Mouse (Mus musculus): ENCODE measurements around the gene Taok3. TPM values are rescaled to one million over a fixed set of nuclear protein-coding genes. Genes with fewer than 3 reads are reported as not detected.
A peak's percentile ranks its signal among the peaks of the same experiment; 100 is the strongest.

The Taok3 gene
- polyA plus RNA-seq, 1 experiment from 2014 or later, result 20.1 TPM

DNA sequence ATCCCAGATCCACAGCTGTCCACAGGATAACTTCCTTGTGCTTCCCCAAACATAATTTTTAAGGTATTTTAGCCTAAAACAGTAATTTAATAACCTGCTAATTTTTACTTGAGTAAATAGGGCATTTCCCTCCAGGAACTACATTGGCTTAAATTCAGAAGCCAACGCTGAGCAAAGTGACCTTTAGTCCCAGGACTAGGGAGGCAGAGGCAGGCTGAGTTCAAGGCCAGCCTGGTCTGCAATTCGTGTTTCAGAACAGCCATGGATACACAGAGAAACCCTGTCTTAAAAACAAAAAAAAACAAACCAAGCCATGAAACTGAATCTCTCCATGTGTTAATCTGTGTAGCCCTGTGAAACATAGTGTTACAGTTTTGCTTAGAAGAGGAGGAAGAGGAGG, 3.3 kb upstream of the Taok3 start:
- Histone ChIP-seq H3K27ac (ENCODE audit: low read length) (no peak overlapping the region), H3K4me1 (ENCODE audit: insufficient read depth, low read length) (peaks cover 27% of the 10 kb centered on the region), H3K4me2 (replicated peaks; ENCODE audit: low read depth, low read length) (no peak overlapping the region), H3K36me3 (ENCODE audit: insufficient read depth, low read length) (peaks cover 21% of the 10 kb centered on the region), H3K9ac (replicated peaks; ENCODE audit: low read length) (no peak overlapping the region), H3K9me3 (ENCODE audit: low read length) (no peaks in the 10 kb centered on the region), H3K4me3 (ENCODE audit: low read length) (no peak overlapping the region), H3K27me3 (ENCODE audit: insufficient read depth, low read length) (0 out of 2 replicates have a peak, but pooled peaks cover 3% of the 10 kb centered on the region)
- WGBS, result 69% methylated on average over 2 of the region's 2 CpGs
- ATAC-seq (ENCODE audit: low FRiP score, low TSS enrichment), result no peak

DNA sequence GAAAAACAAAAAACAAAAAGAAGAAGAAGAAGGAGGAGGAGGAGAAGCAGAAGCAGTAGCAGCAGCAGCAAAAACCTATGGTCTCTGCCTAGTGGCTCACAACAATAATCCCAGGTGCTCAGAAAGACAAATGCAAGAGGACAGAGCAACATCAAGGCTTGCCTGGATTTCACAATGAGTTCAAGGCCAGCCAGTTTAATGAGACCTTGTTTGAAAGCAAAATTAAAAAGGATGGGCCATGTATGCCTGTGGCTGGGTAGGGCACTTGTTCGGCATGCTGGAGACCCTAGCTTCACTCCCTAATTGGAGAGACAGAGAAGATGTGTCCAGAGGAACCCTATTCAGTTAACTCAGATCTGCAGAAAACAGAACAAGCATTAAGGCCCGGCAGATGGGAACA, 2.7 kb upstream of the Taok3 start:
- Histone ChIP-seq H3K4me1 (ENCODE audit: insufficient read depth, low read length) (peaks cover 31% of the 10 kb centered on the region), H3K9ac (replicated peaks; ENCODE audit: low read length) (no peak overlapping the region; the same call in 1 of the 2 replicates), H3K27ac (ENCODE audit: low read length) (0 out of 2 replicates have a peak overlapping the region, but pooled peaks have one; percentile 12), H3K4me2 (replicated peaks; ENCODE audit: low read depth, low read length) (no peak overlapping the region), H3K27me3 (ENCODE audit: insufficient read depth, low read length) (0 out of 2 replicates have a peak, but pooled peaks cover 3% of the 10 kb centered on the region), H3K36me3 (ENCODE audit: insufficient read depth, low read length) (peaks cover 15% of the 10 kb centered on the region), H3K9me3 (ENCODE audit: low read length) (no peaks in the 10 kb centered on the region), H3K4me3 (ENCODE audit: low read length) (no peak overlapping the region)
- WGBS, result 75% methylated on average over 2 of the region's 2 CpGs
- no peak for ATAC-seq (ENCODE audit: low FRiP score, low TSS enrichment)

DNA sequence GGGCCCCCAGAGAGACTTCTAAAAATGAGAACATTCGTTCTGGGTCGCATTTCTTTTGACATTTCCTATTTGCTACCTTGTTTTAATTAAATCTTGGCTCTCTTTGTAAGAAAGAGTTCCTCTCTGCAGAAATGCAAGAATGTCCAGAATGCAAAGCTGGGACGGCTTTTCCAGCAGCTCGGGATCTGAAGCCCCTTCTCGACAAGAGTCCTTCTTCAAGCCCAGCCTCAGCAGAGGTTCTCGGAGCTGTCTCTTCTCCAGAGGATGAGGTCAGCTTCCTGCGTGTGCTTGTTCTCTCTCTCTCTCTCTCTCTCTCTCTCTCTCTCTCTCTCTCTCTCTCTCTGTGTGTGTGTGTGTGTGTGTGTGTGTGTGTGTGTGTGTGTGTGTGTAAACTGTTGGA, 2.2 kb upstream of the Taok3 start:
- peaks cover 33% of the 10 kb centered on the region for H3K4me1 ChIP-seq (ENCODE audit: insufficient read depth, low read length)
- WGBS, result 71% methylated on average over 7 of the region's 7 CpGs

DNA sequence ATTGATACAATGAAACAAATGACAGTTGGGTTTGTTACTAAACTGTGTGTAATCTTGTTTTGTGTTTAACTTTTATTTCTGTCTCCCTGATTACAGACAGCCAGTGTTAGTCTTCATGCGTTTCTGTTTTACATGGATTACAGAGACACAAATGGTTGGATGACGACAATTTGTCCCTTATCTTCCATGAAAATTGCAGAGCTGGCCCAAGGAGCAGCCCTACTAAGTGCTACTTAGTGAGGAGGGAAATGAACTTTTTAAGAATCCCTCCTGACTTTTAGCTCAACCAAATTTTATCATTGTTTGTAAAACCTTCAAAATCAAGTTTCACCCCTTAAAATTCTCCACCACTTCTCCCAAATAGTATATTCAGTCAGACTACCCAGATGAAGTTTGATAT, 1.7 kb upstream of the Taok3 start:
- H3K27ac ChIP-seq (ENCODE audit: low read length), result no peak overlapping the region
- ATAC-seq (ENCODE audit: low FRiP score, low TSS enrichment), result no peak
- H3K9me3 ChIP-seq (ENCODE audit: low read length), result no peaks in the 10 kb centered on the region
- H3K9ac ChIP-seq (replicated peaks; ENCODE audit: low read length), result no peak overlapping the region
- 0 out of 2 replicates have a peak, but pooled peaks cover 3% of the 10 kb centered on the region for H3K27me3 ChIP-seq (ENCODE audit: insufficient read depth, low read length)
- H3K4me3 ChIP-seq (ENCODE audit: low read length), result no peak overlapping the region
- peaks cover 36% of the 10 kb centered on the region for H3K4me1 ChIP-seq (ENCODE audit: insufficient read depth, low read length)
- H3K36me3 ChIP-seq (ENCODE audit: insufficient read depth, low read length), result peaks cover 7% of the 10 kb centered on the region
- no peak overlapping the region for H3K4me2 ChIP-seq (replicated peaks; ENCODE audit: low read depth, low read length)
- 81% methylated on average over 2 of the region's 2 CpGs for WGBS

More for the DNA sequence above, 2.2 kb upstream of the Taok3 start:
- H3K27ac ChIP-seq (ENCODE audit: low read length), result no peak overlapping the region
- H3K4me3 ChIP-seq (ENCODE audit: low read length), result no peak overlapping the region
- no peak overlapping the region for H3K4me2 ChIP-seq (replicated peaks; ENCODE audit: low read depth, low read length)
- H3K27me3 ChIP-seq (ENCODE audit: insufficient read depth, low read length), result 0 out of 2 replicates have a peak, but pooled peaks cover 3% of the 10 kb centered on the region
- ATAC-seq (ENCODE audit: low FRiP score, low TSS enrichment), result no peak
- no peak overlapping the region; the same call in 1 of the 2 replicates for H3K9ac ChIP-seq (replicated peaks; ENCODE audit: low read length)
- H3K36me3 ChIP-seq (ENCODE audit: insufficient read depth, low read length), result peaks cover 11% of the 10 kb centered on the region
- no peaks in the 10 kb centered on the region for H3K9me3 ChIP-seq (ENCODE audit: low read length)

GRCm38 (mm10) chr5:117118850-117119249, 1.1 kb upstream of the Taok3 start:
- Histone ChIP-seq H3K27ac (ENCODE audit: low read length) (no peak overlapping the region), H3K27me3 (ENCODE audit: insufficient read depth, low read length) (0 out of 2 replicates have a peak, but pooled peaks cover 3% of the 10 kb centered on the region), H3K36me3 (ENCODE audit: insufficient read depth, low read length) (0 out of 2 replicates have a peak, but pooled peaks cover under 1% of the 10 kb centered on the region), H3K4me3 (ENCODE audit: low read length) (no peak overlapping the region), H3K4me1 (ENCODE audit: insufficient read depth, low read length) (peaks cover 36% of the 10 kb centered on the region), H3K9ac (replicated peaks; ENCODE audit: low read length) (no peak overlapping the region), H3K4me2 (replicated peaks; ENCODE audit: low read depth, low read length) (peak overlapping the region; percentile 65), H3K9me3 (ENCODE audit: low read length) (no peaks in the 10 kb centered on the region)
- ATAC-seq (ENCODE audit: low FRiP score, low TSS enrichment), result no peak
- 45% methylated on average over 8 of the region's 8 CpGs for WGBS

DNA sequence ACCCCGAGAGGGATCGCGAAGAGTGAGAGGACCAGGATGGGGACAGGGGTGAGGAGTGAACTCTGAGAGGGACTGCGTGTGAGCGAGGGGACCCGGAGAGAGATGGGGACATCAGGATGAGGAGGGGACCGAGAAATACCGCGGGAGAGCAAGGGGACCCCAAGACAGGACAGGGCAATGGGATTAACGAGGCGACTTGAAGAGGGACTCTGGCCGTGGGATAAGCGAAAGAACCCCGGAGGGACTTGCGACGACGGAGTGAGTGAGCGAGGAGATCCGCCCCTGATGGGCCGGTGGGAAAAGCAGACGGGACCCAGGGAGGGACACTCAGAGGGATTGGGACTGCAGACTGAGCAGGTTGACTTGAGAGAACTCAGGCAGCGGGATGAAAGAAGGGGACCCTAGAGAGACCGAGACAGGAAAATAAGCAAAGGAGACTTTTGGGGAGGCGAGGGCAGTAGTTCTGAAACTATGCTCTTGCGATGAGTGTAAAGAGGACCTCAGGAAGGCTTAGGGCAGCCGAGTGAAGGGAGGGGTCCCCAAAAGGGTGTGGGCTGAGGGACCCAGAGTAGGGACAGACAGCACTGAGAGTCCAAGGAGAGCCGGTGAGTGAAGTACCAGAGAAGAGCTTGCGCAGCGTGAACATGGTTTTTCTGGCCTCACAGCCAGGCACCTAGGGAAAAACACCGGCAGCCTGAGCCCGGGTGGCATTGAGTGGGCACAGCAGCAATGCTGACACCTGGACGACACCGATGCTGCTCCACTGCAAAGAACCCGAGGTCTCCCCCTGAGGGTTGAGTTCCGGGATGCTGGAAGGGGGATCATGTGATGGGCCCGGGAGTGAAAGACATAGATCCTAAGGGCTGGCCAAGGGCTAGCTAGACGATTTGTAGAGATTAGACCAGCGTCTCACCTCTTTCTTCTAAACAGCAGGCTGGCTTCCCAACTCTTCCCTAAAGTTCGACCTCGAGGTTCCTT, 849 bp downstream of the Taok3 start:
- ATAC-seq (ENCODE audit: low FRiP score, low TSS enrichment), result no peak

GRCm38 (mm10) chr5:117121657-117122056, 1.7 kb downstream of the Taok3 start:
- Histone ChIP-seq H3K9ac (replicated peaks; ENCODE audit: low read length) (no peak overlapping the region), H3K36me3 (ENCODE audit: insufficient read depth, low read length) (no peaks in the 10 kb centered on the region), H3K4me3 (ENCODE audit: low read length) (peak overlapping the region; percentile 78), H3K9me3 (ENCODE audit: low read length) (no peaks in the 10 kb centered on the region), H3K27me3 (ENCODE audit: insufficient read depth, low read length) (0 out of 2 replicates have a peak, but pooled peaks cover 3% of the 10 kb centered on the region), H3K27ac (ENCODE audit: low read length) (peak overlapping the region; percentile 55; the same call in 1 of the 2 replicates), H3K4me1 (ENCODE audit: insufficient read depth, low read length) (peaks cover 26% of the 10 kb centered on the region), H3K4me2 (replicated peaks; ENCODE audit: low read depth, low read length) (peak overlapping the region; percentile 80)
- ATAC-seq (ENCODE audit: low FRiP score, low TSS enrichment), result peak; percentile 9; the same call in 1 of the 2 replicates
- 5% methylated on average over 2 of the region's 2 CpGs for WGBS

More for the DNA sequence above, 849 bp downstream of the Taok3 start:
- Histone ChIP-seq H3K4me3 (ENCODE audit: low read length) (peak overlapping the region; percentile 78), H3K4me1 (ENCODE audit: insufficient read depth, low read length) (peaks cover 30% of the 10 kb centered on the region), H3K4me2 (replicated peaks; ENCODE audit: low read depth, low read length) (peak overlapping the region; percentile 80), H3K36me3 (ENCODE audit: insufficient read depth, low read length) (no peaks in the 10 kb centered on the region), H3K27ac (ENCODE audit: low read length) (0 out of 2 replicates have a peak overlapping the region, but pooled peaks have one; percentile 6), H3K9ac (replicated peaks; ENCODE audit: low read length) (peak overlapping the region; percentile 74), H3K9me3 (ENCODE audit: low read length) (no peaks in the 10 kb centered on the region), H3K27me3 (ENCODE audit: insufficient read depth, low read length) (0 out of 2 replicates have a peak, but pooled peaks cover 3% of the 10 kb centered on the region)
- under 1% methylated on average over 40 of the region's 40 CpGs for WGBS

GRCm38 (mm10) chr5:117123102-117123501, 3.2 kb downstream of the Taok3 start:
- Histone ChIP-seq H3K4me2 (replicated peaks; ENCODE audit: low read depth, low read length) (no peak overlapping the region), H3K27ac (ENCODE audit: low read length) (no peak overlapping the region), H3K9me3 (ENCODE audit: low read length) (no peaks in the 10 kb centered on the region), H3K4me3 (ENCODE audit: low read length) (no peak overlapping the region), H3K4me1 (ENCODE audit: insufficient read depth, low read length) (peaks cover 26% of the 10 kb centered on the region), H3K9ac (replicated peaks; ENCODE audit: low read length) (no peak overlapping the region), H3K27me3 (ENCODE audit: insufficient read depth, low read length) (0 out of 2 replicates have a peak, but pooled peaks cover 3% of the 10 kb centered on the region), H3K36me3 (ENCODE audit: insufficient read depth, low read length) (no peaks in the 10 kb centered on the region)
- no peak for ATAC-seq (ENCODE audit: low FRiP score, low TSS enrichment)
- 76% methylated on average over 6 of the region's 6 CpGs for WGBS

GRCm38 (mm10) chr5:117123840-117124239, 3.9 kb downstream of the Taok3 start:
- Histone ChIP-seq H3K36me3 (ENCODE audit: insufficient read depth, low read length) (no peaks in the 10 kb centered on the region), H3K9me3 (ENCODE audit: low read length) (no peaks in the 10 kb centered on the region), H3K4me2 (replicated peaks; ENCODE audit: low read depth, low read length) (no peak overlapping the region), H3K27me3 (ENCODE audit: insufficient read depth, low read length) (0 out of 2 replicates have a peak, but pooled peaks cover 3% of the 10 kb centered on the region), H3K4me3 (ENCODE audit: low read length) (no peak overlapping the region), H3K9ac (replicated peaks; ENCODE audit: low read length) (no peak overlapping the region), H3K27ac (ENCODE audit: low read length) (no peak overlapping the region), H3K4me1 (ENCODE audit: insufficient read depth, low read length) (peaks cover 23% of the 10 kb centered on the region)
- 92% methylated on average over 4 of the region's 4 CpGs for WGBS
- ATAC-seq (ENCODE audit: low FRiP score, low TSS enrichment), result no peak

Measured in kidney, embryonic 16.5 days (tissue).